Mouse (Mus musculus) C2C12 (cell line): ENCODE data around the gene Ripk4.

Source experiments
- CEBPB ChIP-seq: IDR thresholded peaks from one replicate; pipeline ENCODE4 v1.6.1; 2011; ENCODE audit warnings: low read depth, mild to moderate bottlenecking, control low read depth, moderate library complexity
- CTCF ChIP-seq: IDR thresholded peaks from one replicate; pipeline ENCODE4 v1.5.1; 2011; ENCODE audit not compliant: control insufficient read depth, insufficient read depth, insufficient read length
- FOSL1 ChIP-seq: IDR thresholded peaks from one replicate; pipeline ENCODE4 v1.8.0; 2011; ENCODE audit warnings: mild to moderate bottlenecking, low read length; ENCODE audit not compliant: poor library complexity, insufficient read depth, severe bottlenecking
- MAX ChIP-seq: IDR thresholded peaks from one replicate; pipeline ENCODE4 v1.6.1; 2011; ENCODE audit warnings: mild to moderate bottlenecking, control low read depth
- MYOD1 ChIP-seq: IDR thresholded peaks from one replicate; pipeline ENCODE4 v1.6.1; 2011; ENCODE audit warnings: low read depth; ENCODE audit not compliant: control insufficient read depth, insufficient read length
- MYOG ChIP-seq: IDR thresholded peaks from one replicate; pipeline ENCODE4 v1.6.1; 2011; ENCODE audit not compliant: control insufficient read depth, insufficient read length; ENCODE audit errors: extremely low read depth
- USF1 ChIP-seq: IDR thresholded peaks from one replicate; pipeline ENCODE4 v1.6.1; 2011; ENCODE audit warnings: low read depth, mild to moderate bottlenecking, control low read depth, moderate library complexity

GRCm38 (mm10) chr16:97761782-97762181 is 1.8 kb downstream of the Ripk4 start:
- TF ChIP-seq MAX (no peak), USF1 (no peak), CTCF (no peak), MYOD1 (no peak), FOSL1 (no peak), CEBPB (no peak), MYOG (no peak)
